Mouse (Mus musculus) ES-E14 (cell line): ENCODE measurements at regions not wholly inside any gene's neighbourhood (a gene's known extent, or its start where the extent isn't known, plus 50 kb on each side); places are given as distances from the start of the nearest gene placed in this dataset.

Source experiments
- CHD2 ChIP-seq: IDR thresholded peaks from 2 replicates; pipeline ENCODE4 v1.6.1; 2014; ENCODE audit warnings: mild to moderate bottlenecking, low read depth, low read length, inconsistent platforms
- HCFC1 ChIP-seq: IDR thresholded peaks from 2 replicates; pipeline ENCODE4 v1.6.1; 2012; ENCODE audit warnings: low read length, inconsistent platforms, borderline replicate concordance; ENCODE audit not compliant: insufficient read depth
- MAFK ChIP-seq: IDR thresholded peaks from 2 replicates; pipeline ENCODE4 v1.6.1; 2014; ENCODE audit warnings: mild to moderate bottlenecking, low read depth, low read length, inconsistent platforms; ENCODE audit not compliant: insufficient read depth
- ZC3H11A ChIP-seq: IDR thresholded peaks from 2 replicates; pipeline ENCODE4 v1.6.1; 2012; ENCODE audit warnings: low read depth, mild to moderate bottlenecking, inconsistent platforms, low read length, borderline replicate concordance
- ZNF384 ChIP-seq: IDR thresholded peaks from 2 replicates; pipeline ENCODE4 v1.6.1; 2012; ENCODE audit warnings: low read depth, low read length, inconsistent platforms

DNA sequence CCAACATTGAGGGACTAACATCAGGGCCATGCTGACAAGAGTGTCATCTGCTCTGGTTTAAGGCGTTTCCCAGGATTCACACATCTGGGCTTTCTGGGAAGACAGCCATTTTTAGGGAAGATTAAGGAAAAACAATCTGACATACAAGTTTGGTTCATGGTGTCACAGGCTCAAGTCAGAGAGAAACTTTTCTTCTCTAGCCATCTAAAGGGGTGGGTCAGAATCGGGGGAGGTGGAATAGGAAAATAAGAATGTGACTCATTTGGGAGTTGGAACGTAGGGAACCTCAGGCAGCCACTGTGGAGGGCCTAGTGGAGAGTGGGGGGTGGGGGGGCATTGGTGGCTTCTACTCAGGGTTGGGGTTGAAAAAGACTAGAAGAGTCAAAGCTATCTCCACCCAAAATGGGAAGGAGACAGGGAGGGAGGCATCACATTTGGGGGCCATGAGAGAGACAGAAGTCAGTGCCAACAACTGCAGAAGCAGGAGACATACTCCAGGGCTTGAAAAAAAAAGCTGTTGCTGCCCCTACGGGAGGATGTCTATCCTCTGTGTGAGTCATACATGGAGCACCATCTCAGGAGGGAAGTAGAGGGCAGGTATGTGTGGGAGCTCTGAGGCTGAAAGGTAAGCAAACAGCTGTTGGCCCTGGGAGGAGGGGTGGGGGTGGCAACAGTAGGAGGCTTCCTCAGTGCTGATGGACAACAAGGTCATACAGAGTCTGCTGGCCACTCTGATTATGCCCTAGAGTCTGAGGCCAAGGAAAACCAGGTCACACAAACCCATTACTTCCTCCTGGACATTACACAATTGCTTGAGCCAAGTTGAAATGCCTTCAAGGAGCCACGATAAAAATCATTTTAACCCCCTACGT is 128.2 kb downstream of the Snx18 start:
- TF ChIP-seq HCFC1 (no peak), CHD2 (no peak), ZNF384 (no peak), ZC3H11A (no peak), MAFK (no peak)
